Mouse (Mus musculus) heart, embryonic 12.5 days (tissue): ENCODE measurements around the gene Galk2. TPM values are rescaled to one million over a fixed set of nuclear protein-coding genes. Genes with fewer than 3 reads are reported as not detected.

ENCODE experiments used
- ATAC-seq: fragments of 200-750 bp; cut with Nextera tagmentation; 2 replicates; pipeline ENCODE4 v1.8.0; 2017; ENCODE audit warnings: moderate TSS enrichment, moderate library complexity; ENCODE audit not compliant: insufficient number of reproducible peaks, low FRiP score
- H3K27ac ChIP-seq: fragments of 300-500 bp; sonication (generic); 2 replicates; pipeline ENCODE4 v1.5.1; 2016; ENCODE audit warnings: mild to moderate bottlenecking, moderate library complexity; ENCODE audit not compliant: poor library complexity, severe bottlenecking
- H3K27me3 ChIP-seq: fragments of 300-500 bp; sonication (generic); replicated peaks from 2 replicates; pipeline ENCODE4 v1.6.1; 2016; ENCODE audit warnings: mild to moderate bottlenecking, moderate library complexity
- H3K36me3 ChIP-seq: fragments of 300-500 bp; sonication (generic); 2 replicates; pipeline ENCODE4 v1.6.1; 2016; ENCODE audit warnings: mild to moderate bottlenecking, moderate library complexity
- H3K4me1 ChIP-seq: fragments of 300-500 bp; sonication (generic); replicated peaks from 2 replicates; pipeline ENCODE4 v1.6.1; 2016; ENCODE audit warnings: mild to moderate bottlenecking
- H3K4me2 ChIP-seq: fragments of 300-500 bp; sonication (generic); 2 replicates; pipeline ENCODE4 v1.6.1; 2016; ENCODE audit warnings: mild to moderate bottlenecking, moderate library complexity
- H3K4me3 ChIP-seq: fragments of 300-500 bp; sonication (generic); 2 replicates; pipeline ENCODE4 v1.5.1; 2016; ENCODE audit warnings: mild to moderate bottlenecking
- H3K9ac ChIP-seq: fragments of 300-500 bp; sonication (generic); 2 replicates; pipeline ENCODE4 v1.6.1; 2016; ENCODE audit warnings: mild to moderate bottlenecking, moderate library complexity
- H3K9me3 ChIP-seq: fragments of 300-500 bp; sonication (generic); replicated peaks from 2 replicates; pipeline ENCODE4 v1.6.1; 2016; ENCODE audit warnings: mild to moderate bottlenecking, moderate library complexity
- WGBS: fragments of 180-500 bp; shearing (Covaris S2); methylation state at CpG from one replicate; pipeline ENCODE4 v1.1.7; 2016; 5-methylcytosine and 5-hydroxymethylcytosine counted together
- polyA plus RNA-seq: library from polyadenylated mRNA; unstranded; fragments of >200 nt; fragmentation: Nextera tagmentation; extraction: Ambion mirVana; gene quantifications from 2 replicates; pipeline ENCODE4 v1.2.1, GENCODE M21; 2016

Gene Galk2
- polyA plus RNA-seq, 1 experiment from 2014 or later = 34.2 TPM

GRCm38 (mm10) chr2:126031186-126031900, 172.4 kb downstream of the Galk2 start:
- WGBS = 60% methylated on average over 8 of the region's 8 CpGs
- Histone ChIP-seq H3K4me1 (peaks cover 8% of the 10 kb centered on the region; the same call in 1 of the 2 replicates), H3K36me3 (no peaks in the 10 kb centered on the region), H3K4me2 (no peak overlapping the region), H3K9me3 (no peaks in the 10 kb centered on the region), H3K9ac (no peak overlapping the region), H3K27ac (no peak overlapping the region), H3K4me3 (no peak overlapping the region), H3K27me3 (no peaks in the 10 kb centered on the region)
- ATAC-seq = no peak

- Histone ChIP-seq H3K27me3 (no peaks in the 10 kb centered on the region), H3K36me3 (no peaks in the 10 kb centered on the region), H3K9me3 (no peaks in the 10 kb centered on the region), H3K9ac (no peak overlapping the region), H3K4me2 (no peak overlapping the region), H3K4me3 (no peak overlapping the region), H3K4me1 (peaks cover 8% of the 10 kb centered on the region; the same call in 1 of the 2 replicates), H3K27ac (no peak overlapping the region)
- 67% methylated on average over 8 of the region's 8 CpGs for WGBS
- ATAC-seq = no peak
Measured at GRCm38 (mm10) chr2:126033114-126033972, 174.4 kb downstream of the Galk2 start.

Other genes starting within 250 kb of the Galk2 start
- gene Cep152, start 234.0 kb upstream of the Galk2 start, polyA plus RNA-seq = 5.2 and 6.9 TPM in 2 replicates
- gene Eid1, start 186.0 kb upstream of the Galk2 start, polyA plus RNA-seq = 216 and 224 TPM in 2 replicates
- gene Shc4, start 135.0 kb upstream of the Galk2 start, polyA plus RNA-seq = 1.2 and 1.6 TPM in 2 replicates
- gene Secisbp2l, start 76.2 kb upstream of the Galk2 start, polyA plus RNA-seq = 16.7 and 16.8 TPM in 2 replicates
- gene Cops2, start within 50 bp of the Galk2 start, polyA plus RNA-seq = 74.3 and 75.7 TPM in 2 replicates
- 0.73 and 0.85 TPM in 2 replicates for gene Fgf7, start 175.5 kb downstream of the Galk2 start, polyA plus RNA-seq